Mouse (Mus musculus) midbrain, embryonic 11.5 days (tissue): ENCODE results near the gene Zfp59. TPM values are rescaled to one million over a fixed set of nuclear protein-coding genes. Genes with fewer than 3 reads are reported as not detected.
A peak's percentile ranks its signal among the peaks of the same experiment; 100 is the strongest.
"Not testable (repeated sequence)": the region's sequence is repeated elsewhere in the genome, so short reads cannot be mapped to it uniquely, and the experiment has no call there.

Source experiments
- ATAC-seq: fragments of 200-750 bp; cut with Nextera tagmentation; 2 replicates; pipeline ENCODE4 v1.8.0; 2017; ENCODE audit warnings: moderate TSS enrichment, moderate library complexity; ENCODE audit not compliant: low FRiP score
- DNase-seq: peaks from one replicate; pipeline ENCODE4 v3.0.0; 2015; ENCODE audit warnings: low spot score; ENCODE audit errors: missing footprints
- H3K27ac ChIP-seq: fragments of 300-500 bp; sonication (generic); 2 replicates; pipeline ENCODE4 v1.5.1; 2014; ENCODE audit warnings: low read depth, low read length
- H3K27me3 ChIP-seq: fragments of 300-500 bp; sonication (generic); 2 replicates; pipeline ENCODE4 v1.6.1; 2014; ENCODE audit warnings: mild to moderate bottlenecking, low read length, moderate library complexity, mixed read lengths; ENCODE audit not compliant: control insufficient read depth, insufficient read depth
- H3K36me3 ChIP-seq: fragments of 300-500 bp; sonication (generic); 2 replicates; pipeline ENCODE4 v1.6.1; 2014; ENCODE audit warnings: mild to moderate bottlenecking, low read length, moderate library complexity, mixed read lengths; ENCODE audit not compliant: control insufficient read depth, insufficient read depth
- H3K4me1 ChIP-seq: fragments of 300-500 bp; sonication (generic); 2 replicates; pipeline ENCODE4 v1.6.1; 2014; ENCODE audit warnings: low read length; ENCODE audit not compliant: control insufficient read depth, insufficient read depth
- H3K4me2 ChIP-seq: fragments of 300-500 bp; sonication (generic); 2 replicates; pipeline ENCODE4 v1.6.1; 2014; ENCODE audit warnings: mild to moderate bottlenecking, moderate library complexity
- H3K4me3 ChIP-seq: fragments of 300-500 bp; sonication (generic); 2 replicates; pipeline ENCODE4 v1.5.1; 2014; ENCODE audit warnings: low read depth, low read length
- H3K9ac ChIP-seq: fragments of 300-500 bp; sonication (generic); 2 replicates; pipeline ENCODE4 v1.6.1; 2014; ENCODE audit warnings: low read length
- H3K9me3 ChIP-seq: fragments of 300-500 bp; sonication (generic); 2 replicates; pipeline ENCODE4 v1.6.1; 2016; ENCODE audit warnings: low read length; ENCODE audit not compliant: control insufficient read depth
- WGBS: fragments of 180-500 bp; shearing (Covaris S2); extraction: QIAGEN DNeasy Blood & Tissue Kit; methylation state at CpG from one replicate; pipeline ENCODE4 v1.1.7; 2014; 5-methylcytosine and 5-hydroxymethylcytosine counted together
- polyA plus RNA-seq: library from polyadenylated mRNA; unstranded; fragments of >200 nt; fragmentation: Nextera tagmentation; extraction: Ambion mirVana; gene quantifications from 2 replicates; pipeline ENCODE4 v1.2.1, GENCODE M21; 2014

Gene Zfp59
- 12.3 and 13.1 TPM in 2 replicates for polyA plus RNA-seq

DNA sequence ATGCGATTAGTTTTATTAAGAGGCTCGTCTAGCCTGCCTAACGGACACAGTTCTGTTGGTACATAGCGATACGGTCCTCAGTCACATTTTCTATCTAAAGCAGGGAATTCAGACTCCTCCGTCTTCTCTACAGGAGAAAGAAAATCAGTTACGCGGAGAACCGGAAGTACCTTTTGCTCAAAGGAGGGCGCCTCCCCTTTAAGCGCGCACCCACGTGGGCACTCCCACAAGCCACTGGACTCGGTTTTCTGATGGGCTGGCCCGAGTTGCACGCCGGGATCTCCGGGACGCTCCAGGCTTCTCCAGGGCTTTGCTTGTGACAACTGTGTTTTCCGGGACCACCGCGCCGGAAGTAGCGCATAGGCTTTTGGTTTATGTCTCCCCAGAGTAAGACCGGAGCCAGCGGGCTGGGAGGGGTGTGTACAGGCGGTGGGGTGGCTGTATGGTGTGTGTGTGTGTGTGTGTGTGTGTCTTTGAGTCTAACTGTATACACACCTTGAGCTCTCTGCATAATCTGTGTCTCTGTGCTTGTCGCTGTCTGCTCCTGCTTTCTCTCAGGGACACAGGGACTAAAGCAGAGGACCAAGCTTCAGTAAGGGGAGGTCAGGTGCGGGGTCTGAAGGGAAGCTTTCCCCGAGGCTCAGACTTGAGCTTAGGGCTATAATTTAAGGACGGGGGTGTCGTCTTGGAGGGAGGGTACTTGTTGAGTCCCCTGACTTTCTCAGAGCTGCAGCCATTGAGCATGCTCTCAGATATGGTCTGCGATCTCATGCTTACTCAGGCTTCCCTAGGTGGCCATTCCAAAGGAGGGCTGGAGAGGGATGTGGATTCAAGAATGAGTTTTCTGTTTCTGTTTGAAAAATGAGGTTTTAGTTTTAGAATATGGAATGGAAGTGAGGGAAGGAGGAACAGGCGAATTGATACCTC lies at the start of gene Zfp59:
Gene Zfp59, plus strand, starts transcription at position 285 of the 927 bp plus-strand sequence.
- peak within 1 kb of the TSS; percentile 54; the same call in 1 of the 2 replicates for H3K27ac ChIP-seq
- H3K4me2 ChIP-seq, result peak within 1 kb of the TSS; percentile 58
- DNase-seq (peak; percentile 97), ATAC-seq (peak; percentile 98)
- H3K4me1 ChIP-seq, result peaks cover 4% of the 10 kb centered on the region; the same call in 1 of the 2 replicates
- H3K36me3 ChIP-seq, result no peaks in the 10 kb centered on the region
- peak within 1 kb of the TSS; percentile 50 for H3K4me3 ChIP-seq
- H3K27me3 ChIP-seq, result no peaks in the 10 kb centered on the region
- 4% methylated on average over 33 of the region's 34 CpGs for WGBS
- no peaks in the 10 kb centered on the region for H3K9me3 ChIP-seq
- peak within 1 kb of the TSS; percentile 73 for H3K9ac ChIP-seq

DNA sequence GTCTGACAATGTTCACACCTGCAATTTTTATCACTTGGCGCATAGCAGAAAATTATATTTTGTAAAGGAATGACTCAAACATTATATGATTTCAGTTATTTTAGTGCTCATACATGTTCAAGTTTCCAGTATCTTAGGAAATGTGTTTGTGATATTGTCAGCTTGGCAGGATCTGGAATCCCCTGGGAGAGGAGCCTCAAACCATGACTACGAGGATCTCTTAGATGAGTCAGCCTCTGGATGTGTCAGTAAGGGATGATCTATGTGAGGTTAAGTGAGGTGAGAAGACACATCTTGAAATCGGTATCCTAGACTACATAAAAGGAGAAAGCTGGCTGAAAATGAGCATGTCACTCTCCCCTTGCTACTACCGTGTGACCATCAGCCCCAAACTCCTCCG lies 49.1 kb upstream of the Zfp59 start:
- no peak for ATAC-seq
- peaks cover 12% of the 10 kb centered on the region for H3K9me3 ChIP-seq
- H3K4me1 ChIP-seq, result no peaks in the 10 kb centered on the region
- no peak overlapping the region for H3K4me3 ChIP-seq
- 89% methylated on average over 5 of the region's 5 CpGs for WGBS
- H3K4me2 ChIP-seq, result no peak overlapping the region
- no peak for DNase-seq
- H3K9ac ChIP-seq, result no peak overlapping the region
- H3K27ac ChIP-seq, result no peak overlapping the region
- H3K27me3 ChIP-seq, result no peaks in the 10 kb centered on the region
- no peaks in the 10 kb centered on the region for H3K36me3 ChIP-seq

- not testable (repeated sequence) for ATAC-seq, H3K9me3 ChIP-seq, H3K36me3 ChIP-seq, H3K27me3 ChIP-seq, H3K4me1 ChIP-seq, H3K9ac ChIP-seq, H3K4me2 ChIP-seq, H3K27ac ChIP-seq, H3K4me3 ChIP-seq, DNase-seq
- 78% methylated on average over 3 of the region's 3 CpGs for whole genome bisulfite sequencing
Observed at GRCm38 (mm10) chr7:27793865-27794264, 44.5 kb upstream of the Zfp59 start.

- Histone ChIP-seq H3K4me3 (no peak overlapping the region), H3K4me1 (peaks cover 11% of the 10 kb centered on the region), H3K27ac (no peak overlapping the region), H3K36me3 (no peaks in the 10 kb centered on the region), H3K4me2 (no peak overlapping the region), H3K9ac (no peak overlapping the region), H3K27me3 (no peaks in the 10 kb centered on the region), H3K9me3 (no peaks in the 10 kb centered on the region; the same call in 1 of the 2 replicates)
- ATAC-seq, result no peak
- no peak for DNase-seq
Observed at GRCm38 (mm10) chr7:27794566-27794965, 43.8 kb upstream of the Zfp59 start.

- Histone ChIP-seq H3K4me3 (no peak overlapping the region), H3K36me3 (no peaks in the 10 kb centered on the region), H3K9me3 (no peaks in the 10 kb centered on the region; the same call in 1 of the 2 replicates), H3K27me3 (no peaks in the 10 kb centered on the region), H3K27ac (peak overlapping the region; percentile 49), H3K4me1 (peaks cover 13% of the 10 kb centered on the region), H3K9ac (no peak overlapping the region), H3K4me2 (peak overlapping the region; percentile 21; the same call in 1 of the 2 replicates)
- 18% methylated on average over 7 of the region's 8 CpGs for WGBS
- peak; percentile 93 for ATAC-seq
- peak; percentile 93 for DNase-seq
Observed at GRCm38 (mm10) chr7:27797906-27798811, 40.2 kb upstream of the Zfp59 start.

DNA sequence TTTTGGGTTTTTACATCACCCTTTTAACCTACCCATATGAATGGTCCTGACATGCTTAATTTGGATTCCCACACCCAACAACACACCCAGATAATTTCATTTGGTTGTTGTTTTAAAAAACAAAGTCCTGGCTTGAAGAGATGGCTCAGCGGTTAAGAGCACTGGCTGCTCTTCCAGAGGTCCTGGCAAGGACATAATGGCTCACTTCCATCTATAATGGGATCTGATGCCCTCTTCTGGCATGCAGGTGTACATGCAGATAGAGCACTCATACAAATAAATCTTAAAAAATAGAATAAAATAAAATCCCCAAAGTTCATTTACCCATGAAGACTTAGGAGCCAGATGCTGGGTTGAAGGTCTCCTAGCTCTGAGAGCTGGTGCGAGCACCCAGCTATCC lies 37.3 kb upstream of the Zfp59 start:
- WGBS, result 59% methylated on average over 2 of the region's 2 CpGs
- H3K27ac ChIP-seq, result no peak overlapping the region
- H3K36me3 ChIP-seq, result no peaks in the 10 kb centered on the region
- no peak overlapping the region for H3K9ac ChIP-seq
- no peaks in the 10 kb centered on the region; the same call in 1 of the 2 replicates for H3K9me3 ChIP-seq
- DNase-seq (no peak), ATAC-seq (no peak)
- H3K4me2 ChIP-seq, result no peak overlapping the region
- H3K27me3 ChIP-seq, result no peaks in the 10 kb centered on the region
- no peak overlapping the region for H3K4me3 ChIP-seq
- peaks cover 15% of the 10 kb centered on the region for H3K4me1 ChIP-seq

DNA sequence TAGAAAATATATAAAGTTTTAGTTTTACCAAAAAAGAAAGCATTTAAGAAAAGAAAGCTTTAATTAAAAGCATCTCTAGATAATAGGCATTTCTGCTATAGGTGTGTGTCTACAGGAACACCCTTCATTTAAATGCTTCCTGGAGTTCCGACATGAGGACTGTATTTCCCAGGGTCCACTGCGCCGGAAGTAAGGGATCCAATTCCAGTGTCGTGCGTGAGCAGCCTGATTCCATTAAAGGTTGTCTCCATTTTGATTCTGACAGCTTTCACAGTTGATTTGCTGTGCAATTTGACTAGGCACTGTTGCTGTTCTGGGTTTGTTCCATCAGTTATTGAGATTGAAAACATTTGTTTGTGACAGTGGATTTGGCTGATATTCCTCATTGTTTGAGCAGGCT lies 35.4 kb upstream of the Zfp59 start:
- no peaks in the 10 kb centered on the region for H3K27me3 ChIP-seq
- WGBS, result 73% methylated on average over 5 of the region's 5 CpGs
- H3K4me3 ChIP-seq, result no peak overlapping the region
- no peak overlapping the region for H3K27ac ChIP-seq
- H3K9me3 ChIP-seq, result no peaks in the 10 kb centered on the region
- H3K4me2 ChIP-seq, result no peak overlapping the region
- no peak for ATAC-seq
- H3K4me1 ChIP-seq, result peaks cover 15% of the 10 kb centered on the region
- no peak for DNase-seq
- H3K9ac ChIP-seq, result no peak overlapping the region
- no peaks in the 10 kb centered on the region for H3K36me3 ChIP-seq

GRCm38 (mm10) chr7:27804297-27805030 lies 33.9 kb upstream of the Zfp59 start:
- Histone ChIP-seq H3K9ac (peak overlapping the region; percentile 81), H3K4me3 (peak overlapping the region; percentile 65), H3K9me3 (no peaks in the 10 kb centered on the region), H3K4me1 (peaks cover 4% of the 10 kb centered on the region; the same call in 1 of the 2 replicates), H3K27me3 (no peaks in the 10 kb centered on the region), H3K27ac (peak overlapping the region; percentile 26; the same call in 1 of the 2 replicates), H3K36me3 (peaks cover 3% of the 10 kb centered on the region; the same call in 1 of the 2 replicates), H3K4me2 (peak overlapping the region; percentile 93)
- under 1% methylated on average over 25 of the region's 25 CpGs for WGBS
- ATAC-seq (peak; percentile 90), DNase-seq (peak; percentile 95)
